Mouse (Mus musculus): ENCODE measurements around the gene Kctd20. TPM values are rescaled to one million over a fixed set of nuclear protein-coding genes. Genes with fewer than 3 reads are reported as not detected.

Gene Kctd20
- polyA plus RNA-seq, 1 experiment = 33.0 TPM

GRCm38 (mm10) chr17:28929369-28929768 lies 22.4 kb upstream of the Kctd20 start:
- no peak overlapping the region for H3ac ChIP-seq (ENCODE audit: control insufficient read depth, insufficient read length, low read depth)
- no peaks in the 10 kb centered on the region for H3K79me3 ChIP-seq (ENCODE audit: low read depth)
- no peaks in the 10 kb centered on the region for H3K79me2 ChIP-seq (ENCODE audit: control insufficient read depth, insufficient read depth)
- no peak overlapping the region for H3K4me3 ChIP-seq (ENCODE audit: insufficient read depth, poor library complexity, severe bottlenecking)
- H3K27me3 ChIP-seq (ENCODE audit: control insufficient read depth, insufficient read depth, insufficient read length) = no peaks in the 10 kb centered on the region
- H3K36me3 ChIP-seq (ENCODE audit: control insufficient read depth, insufficient read depth) = no peaks in the 10 kb centered on the region
- TF ChIP-seq MYOD1 (IDR thresholded peaks at IDR 0.05; ENCODE audit: control insufficient read depth, insufficient read length, low read depth) (no peak), FOSL1 (IDR thresholded peaks at IDR 0.05; ENCODE audit: insufficient read depth, low read length, poor library complexity, severe bottlenecking) (no peak), CEBPB (IDR thresholded peaks at IDR 0.05; ENCODE audit: low read depth) (no peak), CTCF (IDR thresholded peaks at IDR 0.05; ENCODE audit: control insufficient read depth, insufficient read depth, insufficient read length) (no peak)

- Histone ChIP-seq H3K79me2 (ENCODE audit: control insufficient read depth, insufficient read depth) (no peaks in the 10 kb centered on the region), H3K36me3 (ENCODE audit: control insufficient read depth, insufficient read depth) (no peaks in the 10 kb centered on the region), H3K27me3 (ENCODE audit: control insufficient read depth, insufficient read depth, insufficient read length) (no peaks in the 10 kb centered on the region), H3K4me3 (ENCODE audit: insufficient read depth, poor library complexity, severe bottlenecking) (no peak overlapping the region), H3K79me3 (ENCODE audit: low read depth) (no peaks in the 10 kb centered on the region), H3ac (ENCODE audit: control insufficient read depth, insufficient read length, low read depth) (no peak overlapping the region)
- TF ChIP-seq CTCF (IDR thresholded peaks at IDR 0.05; ENCODE audit: control insufficient read depth, insufficient read depth, insufficient read length) (peak; percentile 2), MYOG (IDR thresholded peaks at IDR 0.05; ENCODE audit: control insufficient read depth, extremely low read depth, insufficient read length) (no peak)
These were observed 21.2 kb upstream of the Kctd20 start for GRCm38 (mm10) chr17:28930392-28931074.

- Histone ChIP-seq H3K27me3 (ENCODE audit: control insufficient read depth, insufficient read depth, insufficient read length) (no peaks in the 10 kb centered on the region), H3K79me3 (ENCODE audit: low read depth) (no peaks in the 10 kb centered on the region), H3K4me3 (ENCODE audit: insufficient read depth, poor library complexity, severe bottlenecking) (no peak overlapping the region), H3K79me2 (ENCODE audit: control insufficient read depth, insufficient read depth) (no peaks in the 10 kb centered on the region), H3ac (ENCODE audit: control insufficient read depth, insufficient read length, low read depth) (no peak overlapping the region), H3K36me3 (ENCODE audit: control insufficient read depth, insufficient read depth) (no peaks in the 10 kb centered on the region)
- TF ChIP-seq FOSL1 (IDR thresholded peaks at IDR 0.05; ENCODE audit: insufficient read depth, low read length, poor library complexity, severe bottlenecking) (no peak), CEBPB (IDR thresholded peaks at IDR 0.05; ENCODE audit: low read depth) (no peak), MYOD1 (IDR thresholded peaks at IDR 0.05; ENCODE audit: control insufficient read depth, insufficient read length, low read depth) (no peak), MYOG (IDR thresholded peaks at IDR 0.05; ENCODE audit: control insufficient read depth, extremely low read depth, insufficient read length) (no peak), USF1 (IDR thresholded peaks at IDR 0.05; ENCODE audit: low read depth) (no peak), CTCF (IDR thresholded peaks at IDR 0.05; ENCODE audit: control insufficient read depth, insufficient read depth, insufficient read length) (no peak)
These were observed 20.1 kb upstream of the Kctd20 start for GRCm38 (mm10) chr17:28931436-28932211.

- Histone ChIP-seq H3K4me3 (ENCODE audit: insufficient read depth, poor library complexity, severe bottlenecking) (no peak overlapping the region), H3K79me2 (ENCODE audit: control insufficient read depth, insufficient read depth) (no peaks in the 10 kb centered on the region), H3ac (ENCODE audit: control insufficient read depth, insufficient read length, low read depth) (no peak overlapping the region), H3K79me3 (ENCODE audit: low read depth) (no peaks in the 10 kb centered on the region), H3K27me3 (ENCODE audit: control insufficient read depth, insufficient read depth, insufficient read length) (no peaks in the 10 kb centered on the region), H3K36me3 (ENCODE audit: control insufficient read depth, insufficient read depth) (no peaks in the 10 kb centered on the region)
- no peak for TF ChIP-seq USF1 (IDR thresholded peaks at IDR 0.05; ENCODE audit: low read depth)
- TF ChIP-seq MYOD1 (IDR thresholded peaks at IDR 0.05; ENCODE audit: control insufficient read depth, insufficient read length, low read depth) = no peak
- TF ChIP-seq CTCF (IDR thresholded peaks at IDR 0.05; ENCODE audit: control insufficient read depth, insufficient read depth, insufficient read length) = no peak
- no peak for TF ChIP-seq CEBPB (IDR thresholded peaks at IDR 0.05; ENCODE audit: low read depth)
- no peak for TF ChIP-seq FOSL1 (IDR thresholded peaks at IDR 0.05; ENCODE audit: insufficient read depth, low read length, poor library complexity, severe bottlenecking)
- no peak for TF ChIP-seq MYOG (IDR thresholded peaks at IDR 0.05; ENCODE audit: control insufficient read depth, extremely low read depth, insufficient read length)
- TF ChIP-seq MAX (IDR thresholded peaks at IDR 0.05) = no peak
These were observed 19.5 kb upstream of the Kctd20 start for GRCm38 (mm10) chr17:28932274-28932673.

GRCm38 (mm10) chr17:28934120-28934916 lies 17.4 kb upstream of the Kctd20 start:
- Histone ChIP-seq H3K79me3 (ENCODE audit: low read depth) (no peaks in the 10 kb centered on the region), H3K36me3 (ENCODE audit: control insufficient read depth, insufficient read depth) (no peaks in the 10 kb centered on the region), H3K4me3 (ENCODE audit: insufficient read depth, poor library complexity, severe bottlenecking) (no peak overlapping the region), H3K79me2 (ENCODE audit: control insufficient read depth, insufficient read depth) (no peaks in the 10 kb centered on the region), H3ac (ENCODE audit: control insufficient read depth, insufficient read length, low read depth) (no peak overlapping the region), H3K27me3 (ENCODE audit: control insufficient read depth, insufficient read depth, insufficient read length) (no peaks in the 10 kb centered on the region)
- TF ChIP-seq CEBPB (IDR thresholded peaks at IDR 0.05; ENCODE audit: low read depth) = no peak
- no peak for TF ChIP-seq USF1 (IDR thresholded peaks at IDR 0.05; ENCODE audit: low read depth)
- TF ChIP-seq MAX (IDR thresholded peaks at IDR 0.05) = no peak

Data from C2C12 (cell line).